Mouse (Mus musculus): ENCODE results near the gene Ppp1r14c. TPM values are rescaled to one million over a fixed set of nuclear protein-coding genes. Genes with fewer than 3 reads are reported as not detected.

The Ppp1r14c gene
- total and polyA plus RNA-seq, 3 experiments = not detected

- no peaks in the 10 kb centered on the region for H3K9me3 ChIP-seq (replicated peaks; ENCODE audit: low read length)
- H3K4me2 ChIP-seq (ENCODE audit: insufficient read depth, low read depth, poor library complexity, severe bottlenecking) = no peak overlapping the region
- H3K27me3 ChIP-seq (replicated peaks) = no peaks in the 10 kb centered on the region
- H3K4me3 ChIP-seq (replicated peaks in 1 of 3; ENCODE audit: low read depth in 2 of 3, low read length in 2 of 3, poor library complexity in 1 of 3) = no peak overlapping the region
- no peaks in the 10 kb centered on the region for H3K36me3 ChIP-seq (replicated peaks in 1 of 2; ENCODE audit: control insufficient read depth in 1 of 2, insufficient read depth in 1 of 2, low read length in 1 of 2)
- in situ Hi-C loops (cut with MboI; ENCODE audit: low pct_ligation_motif_present, low pct_unique_long_range_greater_than_20kb, low sequenced_read_pairs) = no loop called here
- H3K27ac ChIP-seq (ENCODE audit: insufficient read depth, low read depth) = no peak overlapping the region
- dilution Hi-C loops (cut with MboI; ENCODE audit: extremely low pct_ligation_motif_present, extremely low pct_unique_long_range_greater_than_20kb, low sequenced_read_pairs) = no loop called here
- H3K9ac ChIP-seq (ENCODE audit: insufficient read depth, low read depth) = no peak overlapping the region
- H3K79me2 ChIP-seq (replicated peaks; ENCODE audit: control insufficient read depth, extremely low read depth, insufficient read depth, poor library complexity, severe bottlenecking) = no peaks in the 10 kb centered on the region
- TF ChIP-seq POLR2AphosphoS2 (IDR thresholded peaks at IDR 0.05; ENCODE audit: low read depth, low read length) = no peak
- no peak for TF ChIP-seq RCOR1 (conservative IDR thresholded peaks at IDR 0.05; ENCODE audit: low read depth, low read length)
- no peak for TF ChIP-seq EP300 (IDR thresholded peaks at IDR 0.05; ENCODE audit: low read length)
- no peak for TF ChIP-seq RAD21 (IDR thresholded peaks at IDR 0.05; ENCODE audit: low read depth, low read length)
- no peak for TF ChIP-seq ELF1 (IDR thresholded peaks at IDR 0.05; ENCODE audit: low read depth, low read length)
- no peak for TF ChIP-seq PAX5 (IDR thresholded peaks at IDR 0.05; ENCODE audit: low read length)
- TF ChIP-seq ZC3H11A (IDR thresholded peaks at IDR 0.05; ENCODE audit: low read depth, low read length) = no peak
- no peak for TF ChIP-seq MXI1 (IDR thresholded peaks at IDR 0.05; ENCODE audit: low read depth, low read length)
- TF ChIP-seq CTCF (conservative IDR thresholded peaks at IDR 0.05 in 1 of 2, IDR thresholded peaks at IDR 0.05 in 1 of 2; ENCODE audit: low read depth in 2 of 2, low read length in 2 of 2) = no peak
- no peak for TF ChIP-seq MYC (IDR thresholded peaks at IDR 0.05; ENCODE audit: low read depth, low read length)
- TF ChIP-seq ZKSCAN1 (IDR thresholded peaks at IDR 0.05; ENCODE audit: borderline replicate concordance, low read depth, low read length) = no peak
- no peak for TF ChIP-seq MAFK (IDR thresholded peaks at IDR 0.05; ENCODE audit: insufficient replicate concordance, low read length)
- no peak for TF ChIP-seq MAX (IDR thresholded peaks at IDR 0.05; ENCODE audit: low read length)
- TF ChIP-seq SMC3 (IDR thresholded peaks at IDR 0.05; ENCODE audit: low read depth, low read length) = no peak
- TF ChIP-seq JUND (conservative IDR thresholded peaks at IDR 0.05; ENCODE audit: low read depth, low read length) = no peak
- peaks cover 0 to 9% of the 10 kb centered on the region in 2 experiments; a peak in 1 of 4 replicates for H3K4me1 ChIP-seq (ENCODE audit: control insufficient read depth in 1 of 2, insufficient read depth in 2 of 2)
- DNase-seq (ENCODE audit: extremely low read depth) = no peak
Measured at GRCm38 (mm10) chr10:3508222-3508588, 142.3 kb downstream of the Ppp1r14c start.

GRCm38 (mm10) chr10:3508746-3509145 lies 142.9 kb downstream of the Ppp1r14c start:
- H3K4me2 ChIP-seq (ENCODE audit: insufficient read depth, low read depth, poor library complexity, severe bottlenecking) = no peak overlapping the region
- in situ Hi-C loops (cut with MboI; ENCODE audit: low pct_ligation_motif_present, low pct_unique_long_range_greater_than_20kb, low sequenced_read_pairs) (no loop called here), dilution Hi-C loops (cut with MboI; ENCODE audit: extremely low pct_ligation_motif_present, extremely low pct_unique_long_range_greater_than_20kb, low sequenced_read_pairs) (no loop called here)
- no peak for DNase-seq (ENCODE audit: extremely low read depth)
- H3K27ac ChIP-seq (ENCODE audit: insufficient read depth, low read depth) = no peak overlapping the region
- no peak overlapping the region for H3K9ac ChIP-seq (ENCODE audit: insufficient read depth, low read depth)
- H3K36me3 ChIP-seq (replicated peaks in 1 of 2; ENCODE audit: control insufficient read depth in 1 of 2, insufficient read depth in 1 of 2, low read length in 1 of 2) = no peaks in the 10 kb centered on the region
- H3K9me3 ChIP-seq (replicated peaks; ENCODE audit: low read length) = no peaks in the 10 kb centered on the region
- H3K79me2 ChIP-seq (replicated peaks; ENCODE audit: control insufficient read depth, extremely low read depth, insufficient read depth, poor library complexity, severe bottlenecking) = no peaks in the 10 kb centered on the region
- TF ChIP-seq ZNF384 (IDR thresholded peaks at IDR 0.05; ENCODE audit: low read depth, low read length) = no peak
- no peak for TF ChIP-seq NELFE (IDR thresholded peaks at IDR 0.05; ENCODE audit: low read depth, low read length)
- TF ChIP-seq KAT2A (IDR thresholded peaks at IDR 0.05; ENCODE audit: insufficient replicate concordance, low read length) = no peak
- TF ChIP-seq CTCF (conservative IDR thresholded peaks at IDR 0.05 in 1 of 2, IDR thresholded peaks at IDR 0.05 in 1 of 2; ENCODE audit: low read depth in 2 of 2, low read length in 2 of 2) = no peak
- TF ChIP-seq MXI1 (IDR thresholded peaks at IDR 0.05; ENCODE audit: low read depth, low read length) = no peak
- peaks cover 0 to 9% of the 10 kb centered on the region in 2 experiments; a peak in 1 of 4 replicates for H3K4me1 ChIP-seq (ENCODE audit: control insufficient read depth in 1 of 2, insufficient read depth in 2 of 2)
- no peak overlapping the region for H3K4me3 ChIP-seq (replicated peaks in 1 of 3; ENCODE audit: low read depth in 2 of 3, low read length in 2 of 3, poor library complexity in 1 of 3)
- H3K27me3 ChIP-seq (replicated peaks) = no peaks in the 10 kb centered on the region
